Mouse (Mus musculus): Measurements from ENCODE around the gene Trim29. TPM values are rescaled to one million over a fixed set of nuclear protein-coding genes. Genes with fewer than 3 reads are reported as not detected.

Trim29 gene
- total RNA-seq, 2 experiments from 2014 or later: not detected

DNA sequence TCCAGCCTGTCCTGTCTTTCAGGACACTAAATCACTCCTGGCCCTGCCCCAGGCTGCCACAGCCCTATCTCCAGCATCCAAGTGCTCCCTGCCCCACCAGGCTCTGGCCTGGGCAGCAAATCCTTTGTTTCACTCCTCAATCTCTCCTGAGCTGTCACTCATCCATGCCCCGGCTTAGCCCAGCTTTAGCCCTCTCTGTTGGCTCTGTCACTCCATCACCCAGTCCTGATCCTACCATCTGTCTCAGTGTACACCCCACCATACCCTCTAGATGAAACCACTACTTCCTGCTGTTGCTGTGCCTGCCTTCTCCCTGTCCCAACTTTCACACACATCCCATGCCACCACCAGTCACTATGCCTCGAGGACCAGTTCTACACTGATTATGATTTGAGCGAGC, 73.8 kb downstream of the Trim29 start:
- no peak for DNase-seq (ENCODE audit: low spot score)

Other genes with a start within 250 kb of the Trim29 start
- 10 to 100 TPM; 41.5 to 54.8 TPM for gene Arhgef12, start 203.6 kb upstream of the Trim29 start, total RNA-seq (2021)
- gene Tmem136, start 194.3 kb upstream of the Trim29 start, total RNA-seq (2021): 1 to 10 TPM; 1.8 to 2.7 TPM
- under 1 TPM in 1 of 2 experiments, not detected in 1; 0.16 TPM for gene Pou2f3, start 100.5 kb upstream of the Trim29 start, total RNA-seq (2021)
- 1 to 10 TPM; 4.2 to 6.4 TPM for gene Oaf, start 70.9 kb upstream of the Trim29 start, total RNA-seq (2021)

All from gastrocnemius, adult 18-20 months (tissue).